Mouse (Mus musculus) cortical plate, adult 2 months (tissue): ENCODE results near the gene Pla2g4a. TPM values are rescaled to one million over a fixed set of nuclear protein-coding genes. Genes with fewer than 3 reads are reported as not detected.
A peak's percentile ranks its signal among the peaks of the same experiment; 100 is the strongest.

ENCODE experiments used
- H3K27ac ChIP-seq: fragments of 200-500 bp; 2 replicates; pipeline ENCODE4 v1.5.1; 2012; ENCODE audit warnings: low read length, control low read depth, inconsistent platforms; ENCODE audit not compliant: insufficient read depth
- H3K4me1 ChIP-seq: fragments of 200-500 bp; 2 replicates; pipeline ENCODE4 v1.6.1; 2011; ENCODE audit warnings: low read length; ENCODE audit not compliant: control insufficient read depth, insufficient read depth
- H3K4me3 ChIP-seq: fragments of 200-500 bp; 2 replicates; pipeline ENCODE4 v1.5.1; 2011; ENCODE audit warnings: mild to moderate bottlenecking, low read length, control low read depth; ENCODE audit not compliant: insufficient read depth
- CTCF ChIP-seq: fragments of 200-500 bp; IDR thresholded peaks from 2 replicates; pipeline ENCODE4 v1.5.1; 2011; ENCODE audit warnings: mild to moderate bottlenecking, control low read depth, low read length; ENCODE audit not compliant: insufficient read depth; ENCODE audit errors: extremely low read depth
- POLR2A ChIP-seq: fragments of 200-500 bp; IDR thresholded peaks from 2 replicates; pipeline ENCODE4 v1.6.1; 2011; ENCODE audit warnings: mild to moderate bottlenecking, low read length, control low read depth; ENCODE audit not compliant: insufficient read depth; ENCODE audit errors: extremely low read depth
- polyA plus RNA-seq: library from polyadenylated mRNA; depleted of rRNA; stranded (reverse); fragments of >200 nt; gene quantifications from 2 replicates; pipeline ENCODE4 v1.2.3, GENCODE M21; 2012; rRNA removed

Pla2g4a gene
- polyA plus RNA-seq, 1 experiment, result 4.6 TPM

DNA sequence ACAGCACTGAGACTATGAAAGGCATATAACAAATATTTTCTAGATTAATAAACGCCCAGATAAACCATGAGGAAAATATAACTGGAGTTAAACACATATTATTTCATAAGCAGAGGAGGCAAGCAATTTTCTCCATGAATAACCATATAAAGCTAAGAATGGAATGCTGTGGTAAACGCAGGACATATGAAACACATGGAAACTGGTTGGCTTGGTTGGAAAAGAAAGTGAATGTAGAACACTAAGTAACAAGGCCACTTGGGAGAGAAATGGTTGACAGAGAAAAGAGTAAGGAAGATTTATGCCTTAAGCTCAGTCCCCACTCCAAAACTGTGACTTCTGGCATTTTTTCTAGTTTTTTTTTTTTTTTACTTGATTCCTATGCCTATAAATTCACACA, 127.2 kb downstream of the Pla2g4a start:
- H3K4me1 ChIP-seq, result no peaks in the 10 kb centered on the region
- no peak overlapping the region for H3K4me3 ChIP-seq
- TF ChIP-seq POLR2A (no peak), CTCF (no peak)
- H3K27ac ChIP-seq, result no peak overlapping the region

DNA sequence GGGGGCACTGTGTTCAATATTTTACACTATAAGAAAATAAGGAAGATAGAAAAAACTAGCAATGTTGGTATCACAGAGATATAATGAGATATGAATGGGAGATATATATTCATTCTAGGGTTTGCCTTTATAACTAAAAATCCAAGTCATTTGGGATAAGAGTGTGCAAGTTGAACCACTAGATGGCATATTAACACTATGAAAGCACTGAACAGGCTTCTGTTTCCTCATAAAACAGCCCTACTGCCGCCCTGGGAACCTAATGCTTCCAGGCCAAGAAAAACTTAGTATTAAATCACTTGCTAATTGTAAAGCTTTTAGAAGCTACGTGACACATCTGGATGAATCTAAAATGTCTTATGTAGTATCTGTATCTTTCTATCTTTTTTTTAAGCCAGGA, 128.1 kb downstream of the Pla2g4a start:
- H3K4me1 ChIP-seq, result no peaks in the 10 kb centered on the region
- H3K27ac ChIP-seq, result no peak overlapping the region
- no peak overlapping the region for H3K4me3 ChIP-seq
- TF ChIP-seq CTCF (peak; percentile 48), POLR2A (no peak)

DNA sequence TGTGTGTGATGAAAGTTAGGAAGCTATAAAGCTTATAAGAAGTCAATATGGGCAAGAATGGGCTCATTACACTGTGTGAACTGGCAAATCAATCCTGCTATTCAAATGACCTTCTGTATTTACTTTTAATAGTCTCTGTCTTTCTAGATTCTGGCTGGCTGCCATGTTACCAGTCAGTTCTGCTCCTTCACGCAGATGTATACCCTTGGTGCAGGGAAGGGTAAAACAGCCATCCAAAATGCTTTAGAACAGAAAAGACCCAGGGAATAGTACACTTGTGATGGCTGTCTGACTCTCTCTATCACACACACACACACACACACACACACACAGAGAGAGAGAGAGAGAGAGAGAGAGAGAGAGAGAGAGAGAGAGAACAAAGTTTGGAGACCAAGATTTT, 128.6 kb downstream of the Pla2g4a start:
- Histone ChIP-seq H3K27ac (no peak overlapping the region), H3K4me3 (no peak overlapping the region), H3K4me1 (no peaks in the 10 kb centered on the region)
- no peak for TF ChIP-seq POLR2A
- TF ChIP-seq CTCF, result no peak

DNA sequence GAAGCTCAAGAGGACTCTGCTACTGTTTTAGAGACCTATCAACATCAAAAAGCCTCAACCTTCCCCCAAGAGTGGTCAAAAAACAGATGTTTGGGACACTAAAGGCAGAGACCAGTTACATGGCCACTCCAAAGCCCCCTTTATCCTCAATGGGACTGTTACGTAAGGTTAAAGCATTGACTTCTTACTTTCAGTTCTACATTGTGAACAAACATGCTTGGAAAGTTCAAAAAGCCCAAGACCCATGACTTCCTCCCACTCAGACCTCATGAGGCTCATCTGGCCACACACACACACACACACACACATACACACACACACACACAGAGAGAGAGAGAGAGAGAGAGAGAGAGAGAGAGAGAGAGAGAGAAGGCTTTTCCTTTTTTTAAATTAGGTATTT, 130.0 kb downstream of the Pla2g4a start:
- Histone ChIP-seq H3K27ac (no peak overlapping the region), H3K4me1 (no peaks in the 10 kb centered on the region), H3K4me3 (no peak overlapping the region)
- TF ChIP-seq CTCF (no peak), POLR2A (no peak)

DNA sequence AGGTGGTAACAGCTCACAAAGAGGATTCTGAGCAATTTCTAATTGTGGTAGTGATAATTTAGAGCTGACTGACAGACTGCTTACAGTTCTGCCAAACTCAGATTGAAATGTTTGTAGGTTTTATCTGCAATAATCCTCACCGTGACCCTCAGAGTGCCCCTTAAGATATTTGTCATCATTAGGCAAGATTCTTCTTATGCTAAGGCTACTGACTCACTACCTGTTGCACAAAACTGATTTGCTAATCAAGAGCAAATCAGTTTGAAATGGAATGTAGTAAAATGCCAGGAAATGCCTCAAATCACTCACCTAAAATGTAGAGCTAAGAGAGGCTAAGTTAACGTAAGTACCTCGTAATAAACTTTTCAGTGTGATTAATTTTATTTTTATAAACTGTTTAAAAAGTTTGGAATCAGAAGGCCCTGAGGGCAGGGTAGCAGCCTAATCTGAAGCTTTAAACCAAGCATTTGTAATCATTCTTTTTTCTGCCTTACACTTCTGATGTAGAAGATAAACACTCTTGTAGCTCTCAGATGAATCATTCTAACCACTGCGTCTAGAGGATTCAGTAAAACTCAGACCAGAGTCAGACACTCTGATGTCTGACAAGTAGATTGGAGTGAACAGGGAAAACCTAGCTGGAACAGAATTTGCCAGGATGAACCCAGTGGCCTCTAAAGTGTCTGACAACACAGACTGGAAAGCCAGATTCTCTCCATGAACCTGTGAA, 147.3 kb downstream of the Pla2g4a start:
- no peak overlapping the region for H3K4me3 ChIP-seq
- H3K27ac ChIP-seq, result no peak overlapping the region
- no peaks in the 10 kb centered on the region for H3K4me1 ChIP-seq
- TF ChIP-seq POLR2A, result no peak
- no peak for TF ChIP-seq CTCF

DNA sequence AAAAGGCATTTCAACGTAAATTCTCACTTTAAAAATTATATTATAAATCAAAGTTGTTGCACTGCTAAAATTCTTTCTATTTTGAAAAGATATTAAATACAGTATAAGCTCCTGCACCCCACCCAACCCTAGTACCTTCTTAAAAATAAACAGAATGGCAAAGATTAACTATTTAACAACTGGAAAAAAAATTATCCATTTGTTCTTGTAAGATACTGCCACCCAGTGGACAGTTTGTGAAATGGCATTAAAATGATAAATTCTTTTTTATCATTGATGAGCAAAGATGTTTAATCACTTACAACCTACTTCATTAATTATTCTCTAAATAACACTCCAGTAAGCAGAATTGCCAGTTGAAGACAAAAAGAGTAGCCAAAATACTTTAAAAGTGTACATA, 151.6 kb downstream of the Pla2g4a start:
- TF ChIP-seq POLR2A (no peak), CTCF (no peak)
- Histone ChIP-seq H3K4me1 (no peaks in the 10 kb centered on the region), H3K4me3 (no peak overlapping the region), H3K27ac (no peak overlapping the region)

Other genes with a start within 250 kb of the Pla2g4a start
- 5.5 and 5.8 TPM in 2 replicates for gene Ptgs2, start 138.7 kb upstream of the Pla2g4a start, polyA plus RNA-seq